Mouse (Mus musculus): ENCODE results near the gene Notch1.

Gene Notch1

GRCm38 (mm10) chr2:26516275-26516674 is at the start of gene Notch1:
Notch1 (minus strand) TSS chr2:26516663.
- peak; percentile 46 to 66 for DNase-seq (ENCODE audit: inconsistent age in 2 of 2, low spot score in 1 of 2)

DNA sequence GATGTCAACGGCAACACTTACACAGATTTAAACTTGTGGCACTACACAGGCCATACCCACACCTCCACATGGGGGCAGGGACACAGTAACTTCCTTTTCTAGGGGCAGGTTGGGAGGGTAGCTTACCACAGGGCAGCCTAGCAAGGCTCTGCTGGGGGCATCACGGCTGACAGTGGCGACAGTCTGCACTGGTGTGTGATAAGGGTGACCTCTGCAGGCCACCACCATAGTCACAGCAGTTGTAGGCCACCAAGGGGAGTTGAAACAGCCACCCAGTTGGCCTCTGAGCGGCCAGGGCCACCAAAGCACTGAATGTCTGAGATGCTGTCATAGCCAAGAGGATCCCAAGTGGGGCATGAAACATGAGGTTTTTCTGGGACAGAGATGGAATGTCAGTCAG is 49.8 kb upstream of the Notch1 start:
- DNase-seq (ENCODE audit: inconsistent age in 2 of 2, low spot score in 1 of 2): peak in 1 of 2 experiments; percentile 79

GRCm38 (mm10) chr2:26561351-26562016 is 45.0 kb upstream of the Notch1 start:
- DNase-seq (ENCODE audit: inconsistent age in 2 of 2, low spot score in 1 of 2): peak in 1 of 2 experiments; percentile 89

- no peak for DNase-seq (ENCODE audit: inconsistent age in 2 of 2, low spot score in 1 of 2)
These were observed 44.0 kb upstream of the Notch1 start for GRCm38 (mm10) chr2:26560506-26560905.

GRCm38 (mm10) chr2:26556535-26556993 is 40.1 kb upstream of the Notch1 start:
- DNase-seq (ENCODE audit: inconsistent age in 2 of 2, low spot score in 1 of 2): no peak

GRCm38 (mm10) chr2:26555076-26555475 is 38.6 kb upstream of the Notch1 start:
- DNase-seq (ENCODE audit: inconsistent age in 2 of 2, low spot score in 1 of 2): peak; percentile 67 to 77

DNA sequence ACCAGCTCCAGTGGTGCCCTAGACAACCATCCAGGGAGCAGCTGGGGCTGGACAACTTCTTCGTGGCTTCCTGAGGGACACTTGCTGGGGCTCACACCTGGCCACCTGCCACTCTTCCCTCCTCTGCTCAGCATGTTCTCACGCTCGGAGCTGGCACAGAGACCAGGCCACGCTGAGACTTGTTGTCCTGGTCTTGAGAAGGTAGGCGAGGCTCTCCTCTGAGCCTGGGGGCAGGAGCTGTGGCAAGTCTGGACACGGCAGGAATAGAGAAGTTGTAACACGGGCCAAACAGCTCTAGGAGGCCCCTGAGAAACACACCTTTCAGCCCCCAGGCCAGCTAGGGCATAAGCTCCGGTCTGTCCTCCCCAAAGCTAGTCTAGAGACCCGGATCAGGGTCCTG is 37.4 kb upstream of the Notch1 start:
- no peak for DNase-seq (ENCODE audit: inconsistent age in 2 of 2, low spot score in 1 of 2)

DNA sequence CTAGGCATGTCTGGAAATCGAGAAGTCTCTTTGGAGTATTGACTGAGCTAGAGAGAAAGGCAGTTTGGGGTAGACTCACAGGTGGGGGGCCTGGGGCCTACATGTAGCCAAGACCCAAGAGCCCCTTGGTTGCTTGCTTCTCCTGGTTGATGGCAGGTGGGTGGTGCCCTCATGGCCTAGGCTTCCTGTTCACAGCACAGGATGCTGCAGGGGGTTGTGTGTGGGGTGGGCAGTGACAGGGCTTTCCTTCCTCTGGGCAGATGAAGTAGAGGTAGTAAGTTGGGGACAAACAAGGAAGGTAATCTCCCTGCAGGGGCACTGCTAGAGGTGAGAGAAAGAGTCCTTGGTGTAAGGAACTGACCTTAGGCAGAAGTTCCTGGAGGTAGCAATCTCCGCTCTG is 35.6 kb upstream of the Notch1 start:
- no peak for DNase-seq (ENCODE audit: inconsistent age in 2 of 2, low spot score in 1 of 2)

DNA sequence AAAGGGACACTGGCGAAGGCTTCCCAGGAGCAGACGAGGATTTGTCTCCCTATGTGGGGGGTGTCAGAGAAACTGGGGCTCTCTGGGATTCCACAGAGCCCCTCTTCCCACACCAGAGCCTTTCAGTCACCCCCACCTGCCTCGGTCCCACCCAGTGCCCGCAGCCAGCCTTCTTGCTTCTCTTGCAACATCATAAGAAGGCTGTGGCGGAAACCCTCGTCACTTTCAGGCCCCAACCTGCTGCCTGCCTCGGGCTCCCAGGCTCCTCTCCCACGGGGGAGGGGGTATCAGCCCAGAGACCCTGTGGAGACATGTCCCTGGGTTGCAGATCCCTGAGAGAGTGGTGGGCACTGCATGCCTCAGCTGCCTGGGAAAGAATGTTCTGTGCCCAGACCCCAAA is 35.0 kb upstream of the Notch1 start:
- no peak for DNase-seq (ENCODE audit: inconsistent age in 2 of 2, low spot score in 1 of 2)

DNA sequence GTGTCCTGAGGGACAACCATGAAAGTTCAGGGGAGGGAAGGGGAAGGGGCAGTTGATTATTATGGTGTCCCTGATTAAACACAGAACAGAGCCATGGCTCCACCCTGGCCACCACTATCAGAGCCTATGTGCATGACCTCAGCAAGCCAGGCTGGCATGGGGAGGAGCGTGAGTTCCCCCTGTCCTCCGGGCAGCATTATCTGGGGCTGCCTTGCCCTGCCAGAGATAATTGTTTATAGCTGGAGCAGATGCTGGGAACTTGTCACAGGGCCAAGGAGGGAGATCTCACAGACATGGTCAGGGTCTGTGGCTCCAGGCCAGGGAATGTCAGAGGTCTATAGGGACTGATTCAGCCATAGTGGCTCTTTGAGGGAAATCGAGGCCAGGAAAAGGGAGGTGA is 34.3 kb upstream of the Notch1 start:
- no peak for DNase-seq (ENCODE audit: inconsistent age in 2 of 2, low spot score in 1 of 2)

DNA sequence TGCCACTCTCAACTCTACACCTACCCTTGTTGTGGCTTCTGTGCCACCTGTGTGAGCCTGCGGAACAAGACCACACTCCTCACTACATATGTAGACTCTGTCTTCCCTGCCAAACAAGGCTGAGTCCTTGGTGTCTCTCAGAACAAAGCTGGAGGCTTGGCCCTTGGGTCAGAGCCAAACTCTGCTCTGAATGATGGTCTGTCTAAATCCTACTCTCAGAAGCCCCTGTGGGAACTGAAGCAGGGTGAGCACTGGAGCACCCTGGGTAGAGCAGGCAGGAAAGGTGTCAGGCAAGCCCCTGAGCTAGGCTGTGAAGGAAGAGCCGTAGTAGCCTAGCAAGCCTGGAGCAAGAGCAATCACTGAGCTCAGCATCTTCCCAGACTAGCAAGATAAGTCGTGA is 33.7 kb upstream of the Notch1 start:
- DNase-seq (ENCODE audit: inconsistent age in 2 of 2, low spot score in 1 of 2): peak; percentile 34 to 79

DNA sequence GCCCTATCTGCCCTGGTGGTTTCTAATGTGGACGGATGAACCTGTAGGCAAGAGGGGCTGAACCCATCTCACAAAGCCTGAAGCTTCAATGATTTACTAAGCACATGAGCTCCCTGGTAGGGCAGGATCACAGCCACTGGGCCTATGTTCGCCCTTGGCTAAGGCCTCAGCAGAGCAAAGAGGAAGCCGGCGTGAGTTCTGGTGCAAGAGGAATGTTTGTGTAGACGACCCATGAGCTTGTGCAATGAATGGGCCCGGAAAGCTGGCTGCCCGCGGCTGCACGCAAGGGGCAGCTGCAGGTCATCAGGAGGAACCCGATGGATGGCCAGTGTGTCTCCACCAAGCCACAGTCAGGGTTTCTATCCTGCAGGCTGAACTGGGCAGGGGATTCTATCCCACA is 33.3 kb upstream of the Notch1 start:
- DNase-seq (ENCODE audit: inconsistent age in 2 of 2, low spot score in 1 of 2): peak in 1 of 2 experiments; percentile 70

GRCm38 (mm10) chr2:26547481-26547880 is 31.0 kb upstream of the Notch1 start:
- no peak for DNase-seq (ENCODE audit: inconsistent age in 2 of 2, low spot score in 1 of 2)

DNA sequence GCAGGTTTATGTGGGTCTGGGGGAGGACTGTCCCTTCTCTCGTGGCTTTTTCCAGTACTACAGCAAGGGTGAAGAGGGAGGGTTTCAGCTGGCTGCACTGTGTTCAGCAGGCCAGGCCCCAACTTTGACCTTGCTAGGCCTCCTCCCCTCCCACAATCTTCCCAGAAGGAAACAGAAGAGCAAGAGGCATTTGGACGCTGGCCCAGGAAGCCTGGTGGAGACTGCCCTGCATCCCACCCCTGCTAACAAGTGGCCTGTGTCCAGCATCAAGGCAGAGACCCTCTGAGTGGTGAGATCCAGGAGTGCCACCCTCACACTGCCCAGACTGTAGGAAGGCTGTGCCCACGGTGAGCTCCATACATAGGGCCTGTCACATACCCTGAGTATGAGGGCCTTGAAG is 27.8 kb upstream of the Notch1 start:
- peak; percentile 59 to 74 for DNase-seq (ENCODE audit: inconsistent age in 2 of 2, low spot score in 1 of 2)

GRCm38 (mm10) chr2:26543768-26544167 is 27.3 kb upstream of the Notch1 start:
- peak; percentile 56 to 80 for DNase-seq (ENCODE audit: inconsistent age in 2 of 2, low spot score in 1 of 2)

DNA sequence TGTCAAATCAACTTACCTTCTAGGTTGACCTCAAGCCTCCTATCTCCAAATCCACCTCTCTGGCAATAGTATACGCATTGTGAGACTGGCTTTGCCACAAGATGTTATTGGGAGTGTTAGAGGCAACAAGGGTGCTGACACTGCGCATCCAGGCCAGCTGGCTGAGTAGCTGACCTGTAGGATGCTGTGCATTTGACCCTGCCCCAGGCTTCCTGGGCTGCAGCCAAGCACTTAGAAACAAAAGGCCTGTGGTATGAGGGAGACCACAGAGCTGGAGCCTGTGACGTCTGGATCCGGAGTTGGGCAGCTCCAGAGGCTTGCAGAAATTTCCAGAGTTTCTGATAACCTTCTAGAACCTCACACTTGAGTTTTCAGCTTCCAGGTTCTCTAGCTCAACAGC is 26.7 kb upstream of the Notch1 start:
- DNase-seq (ENCODE audit: inconsistent age in 2 of 2, low spot score in 1 of 2): peak in 1 of 2 experiments; percentile 59

DNA sequence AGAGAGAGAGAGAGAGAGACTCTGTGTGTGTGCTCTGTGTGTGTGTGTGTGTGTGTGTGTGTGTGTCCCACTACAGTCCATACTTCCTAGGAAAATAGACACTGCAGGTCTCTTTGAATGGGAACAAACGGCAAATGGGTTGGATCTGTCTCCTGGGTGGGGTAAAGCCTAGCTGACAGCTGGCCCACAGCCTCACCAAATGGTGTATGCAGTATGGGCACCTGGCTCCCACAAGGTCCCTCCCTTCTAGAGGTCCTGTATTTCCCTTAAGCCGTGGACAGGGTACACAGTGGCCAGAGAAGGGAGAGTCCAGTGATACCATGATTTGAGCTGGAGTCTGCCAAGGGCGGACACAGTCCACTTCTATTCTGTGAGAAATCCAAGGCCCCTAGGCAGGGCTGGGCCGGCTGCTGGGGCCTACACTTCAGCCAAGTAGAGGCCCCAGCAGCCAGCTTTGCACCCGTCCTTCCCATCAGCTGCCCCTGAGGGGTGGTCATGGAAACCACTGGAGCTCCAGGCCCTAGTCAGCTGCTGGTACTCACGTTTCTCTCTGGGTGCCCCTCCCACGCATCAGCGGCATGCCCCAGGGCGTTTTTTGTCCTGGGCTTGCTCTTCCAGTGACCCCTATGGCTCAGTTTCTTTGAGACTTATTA is 24.9 kb upstream of the Notch1 start:
- DNase-seq (ENCODE audit: inconsistent age in 2 of 2, low spot score in 1 of 2): no peak

DNA sequence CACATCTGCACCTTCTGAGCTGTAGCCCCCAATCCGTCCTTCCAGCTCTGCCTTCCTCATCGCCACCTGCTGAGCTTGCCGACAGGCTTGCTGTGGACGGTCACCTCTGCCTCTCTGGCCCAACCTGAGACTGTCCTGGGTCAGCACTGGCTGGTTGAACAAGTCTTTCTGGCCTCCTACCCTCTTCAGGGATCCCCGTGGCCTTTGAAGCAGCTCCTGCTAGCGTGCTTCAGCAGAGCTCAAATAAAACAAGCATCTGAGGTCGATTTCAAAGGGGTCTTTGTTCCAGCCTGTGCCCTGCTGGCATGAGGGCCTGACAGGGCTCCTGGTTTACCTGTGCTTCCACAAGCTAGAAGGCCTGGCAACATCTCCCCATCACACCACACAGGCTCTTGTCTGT is 24.3 kb upstream of the Notch1 start:
- DNase-seq (ENCODE audit: inconsistent age in 2 of 2, low spot score in 1 of 2): no peak

DNA sequence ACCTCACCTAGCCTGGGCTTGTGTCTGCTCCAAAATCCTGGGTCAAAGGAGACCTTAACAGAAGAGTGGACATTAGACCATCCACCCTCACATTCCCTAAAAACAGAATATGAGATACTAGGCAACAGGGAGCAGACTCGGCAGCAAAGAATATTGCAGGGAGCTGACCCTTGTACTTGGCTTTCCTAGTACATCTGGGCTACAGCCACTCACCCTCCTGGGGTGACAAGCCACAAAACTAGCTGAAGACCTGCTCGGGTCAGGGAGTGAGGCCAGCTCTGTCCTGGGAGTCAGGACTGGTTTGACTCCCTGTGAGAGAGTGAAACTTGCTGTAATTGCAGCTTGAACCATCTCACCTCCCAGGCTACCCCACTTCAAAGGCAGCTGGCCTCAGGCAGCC is 23.1 kb upstream of the Notch1 start:
- DNase-seq (ENCODE audit: inconsistent age in 2 of 2, low spot score in 1 of 2): no peak

GRCm38 (mm10) chr2:26535517-26536045 is 19.1 kb upstream of the Notch1 start:
- no peak for DNase-seq (ENCODE audit: inconsistent age in 2 of 2, low spot score in 1 of 2)

GRCm38 (mm10) chr2:26534616-26535015 is 18.2 kb upstream of the Notch1 start:
- DNase-seq (ENCODE audit: inconsistent age in 2 of 2, low spot score in 1 of 2): peak; percentile 70 to 89

- no peak for DNase-seq (ENCODE audit: inconsistent age in 2 of 2, low spot score in 1 of 2)
These were observed 17.7 kb upstream of the Notch1 start for GRCm38 (mm10) chr2:26534161-26534560.
